Mouse (Mus musculus): ENCODE data around the gene Cnpy3. TPM values are rescaled to one million over a fixed set of nuclear protein-coding genes. Genes with fewer than 3 reads are reported as not detected.

The Cnpy3 gene
- total RNA-seq, 2 experiments from 2014 or later, result 8.3 to 9.3 TPM

GRCm38 (mm10) chr17:46727271-46727670 lies 24.7 kb downstream of the Cnpy3 start:
- no peak for DNase-seq
- Histone ChIP-seq H3K27ac (no peak overlapping the region), H3K4me3 (no peak overlapping the region)
- intact Hi-C loops (cut with DNase I), result no loop called here
- no peak for TF ChIP-seq CTCF (IDR thresholded peaks at IDR 0.05)

GRCm38 (mm10) chr17:46725731-46726645 lies 26.0 kb downstream of the Cnpy3 start:
- intact Hi-C loops (cut with DNase I), result loop anchor here (2.0 kb wide), 1 partner anchor 201 kb away; no protein-coding TSS in a partner anchor
- DNase-seq, result no peak
- no peak for TF ChIP-seq CTCF (IDR thresholded peaks at IDR 0.05)
- no peak overlapping the region for H3K27ac ChIP-seq
- H3K4me3 ChIP-seq, result no peak overlapping the region

- H3K27ac ChIP-seq, result no peak overlapping the region
- DNase-seq, result peak; percentile 63
- intact Hi-C loops (cut with DNase I), result loop anchor here (2.0 kb wide), 1 partner anchor 200 kb away; no protein-coding TSS in a partner anchor
- no peak overlapping the region for H3K4me3 ChIP-seq
- TF ChIP-seq CTCF (IDR thresholded peaks at IDR 0.05), result peak; percentile 62
These were observed 26.7 kb downstream of the Cnpy3 start for GRCm38 (mm10) chr17:46725273-46725672.

- intact Hi-C loops (cut with DNase I), result loop anchor here (2.0 kb wide), 1 partner anchor 200 kb away; no protein-coding TSS in a partner anchor
- no peak for DNase-seq
- H3K4me3 ChIP-seq, result no peak overlapping the region
- no peak overlapping the region for H3K27ac ChIP-seq
- TF ChIP-seq CTCF (IDR thresholded peaks at IDR 0.05), result no peak
These were observed 27.4 kb downstream of the Cnpy3 start for GRCm38 (mm10) chr17:46724477-46725084.

- intact Hi-C loops (cut with DNase I), result no loop called here
- TF ChIP-seq CTCF (IDR thresholded peaks at IDR 0.05), result no peak
- DNase-seq, result no peak
- Histone ChIP-seq H3K27ac (no peak overlapping the region), H3K4me3 (no peak overlapping the region)
These were observed 30.9 kb downstream of the Cnpy3 start for GRCm38 (mm10) chr17:46721077-46721476.

- peak; percentile 52 for TF ChIP-seq CTCF (IDR thresholded peaks at IDR 0.05)
- intact Hi-C loops (cut with DNase I), result no loop called here
- Histone ChIP-seq H3K27ac (no peak overlapping the region), H3K4me3 (no peak overlapping the region)
- DNase-seq, result no peak
These were observed 37.1 kb downstream of the Cnpy3 start for GRCm38 (mm10) chr17:46714756-46715481.

GRCm38 (mm10) chr17:46713849-46714248 lies 38.2 kb downstream of the Cnpy3 start:
- no peak for DNase-seq
- intact Hi-C loops (cut with DNase I), result loop anchor here (2.0 kb wide), 1 partner anchor 69 kb away; no protein-coding TSS in a partner anchor
- no peak for TF ChIP-seq CTCF (IDR thresholded peaks at IDR 0.05)

GRCm38 (mm10) chr17:46712442-46712841 lies 39.6 kb downstream of the Cnpy3 start:
- intact Hi-C loops (cut with DNase I), result loop anchor here (2.0 kb wide), 1 partner anchor 68 kb away; no protein-coding TSS in a partner anchor
- TF ChIP-seq CTCF (IDR thresholded peaks at IDR 0.05), result no peak
- DNase-seq, result no peak
- H3K27ac ChIP-seq, result peak overlapping the region; percentile 93
- H3K4me3 ChIP-seq, result peak overlapping the region; percentile 91

More at GRCm38 (mm10) chr17:46713849-46714248, 38.2 kb downstream of the Cnpy3 start:
- H3K4me3 ChIP-seq, result no peak overlapping the region
- H3K27ac ChIP-seq, result no peak overlapping the region

- no peak for TF ChIP-seq CTCF (IDR thresholded peaks at IDR 0.05)
- H3K4me3 ChIP-seq, result peak overlapping the region; percentile 91
- intact Hi-C loops (cut with DNase I), result loop anchor here (2.0 kb wide), 1 partner anchor 67 kb away; no protein-coding TSS in a partner anchor
- DNase-seq, result peak; percentile 73
- peak overlapping the region; percentile 93 for H3K27ac ChIP-seq
These were observed 40.3 kb downstream of the Cnpy3 start for GRCm38 (mm10) chr17:46711612-46712271.

GRCm38 (mm10) chr17:46710959-46711597 lies 40.9 kb downstream of the Cnpy3 start, which contains the start of gene Pex6:
TSS of gene Pex6 (plus strand) at chr17:46711463.
- intact Hi-C loops (cut with DNase I), result no loop called here
- TF ChIP-seq CTCF (IDR thresholded peaks at IDR 0.05), result no peak
- H3K4me3 ChIP-seq, result peak within 1 kb of the TSS; percentile 91
- peak within 1 kb of the TSS; percentile 93 for H3K27ac ChIP-seq
- peak; percentile 96 for DNase-seq

- intact Hi-C loops (cut with DNase I), result loop anchor here (10.0 kb wide), 1 partner anchor 152 kb away; the partner anchor contains the start of gene Srf
These were observed 45.5 kb downstream of the Cnpy3 start for GRCm38 (mm10) chr17:46706375-46707089.

More at GRCm38 (mm10) chr17:46706375-46707089, 45.5 kb downstream of the Cnpy3 start:
- DNase-seq, result peak; percentile 59
- no peak overlapping the region for H3K4me3 ChIP-seq
- H3K27ac ChIP-seq, result peak overlapping the region; percentile 38
- no peak for TF ChIP-seq CTCF (IDR thresholded peaks at IDR 0.05)
